Mouse (Mus musculus) regulatory T cell (primary cell): ENCODE data around the gene Carhsp1.

Experiments used
- in situ Hi-C: fragments of 300-600 bp; cut with MboI, MseI; formaldehyde crosslinking; loops from one replicate; pipeline ENCODE4 v1.15.1; 2025; ENCODE audit warnings: high pct_unique_total_duplicates

The Carhsp1 gene

GRCm38 (mm10) chr16:8639466-8640191, 32.3 kb downstream of the Carhsp1 start:
- in situ Hi-C loops = no loop called here

DNA sequence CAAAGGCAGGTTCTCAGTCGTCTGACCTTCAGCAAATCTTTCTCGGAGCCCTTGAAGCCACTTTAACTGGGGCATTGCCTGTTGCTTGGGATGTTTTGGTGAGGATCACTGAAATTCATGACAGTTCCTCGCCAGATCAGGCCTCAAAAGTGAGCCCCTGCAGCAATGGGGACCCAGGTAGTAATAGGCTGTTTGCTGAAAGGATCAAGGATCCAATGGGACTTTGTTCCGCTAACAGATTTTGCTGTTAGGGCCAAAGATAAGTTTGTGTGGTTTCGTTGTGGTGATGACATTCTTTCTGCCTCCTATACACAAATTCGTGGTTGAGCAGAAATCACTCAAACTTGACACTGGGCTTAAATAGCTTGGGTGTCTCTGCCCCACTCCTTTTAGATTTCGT, 33.8 kb downstream of the Carhsp1 start:
- in situ Hi-C loops = no loop called here

DNA sequence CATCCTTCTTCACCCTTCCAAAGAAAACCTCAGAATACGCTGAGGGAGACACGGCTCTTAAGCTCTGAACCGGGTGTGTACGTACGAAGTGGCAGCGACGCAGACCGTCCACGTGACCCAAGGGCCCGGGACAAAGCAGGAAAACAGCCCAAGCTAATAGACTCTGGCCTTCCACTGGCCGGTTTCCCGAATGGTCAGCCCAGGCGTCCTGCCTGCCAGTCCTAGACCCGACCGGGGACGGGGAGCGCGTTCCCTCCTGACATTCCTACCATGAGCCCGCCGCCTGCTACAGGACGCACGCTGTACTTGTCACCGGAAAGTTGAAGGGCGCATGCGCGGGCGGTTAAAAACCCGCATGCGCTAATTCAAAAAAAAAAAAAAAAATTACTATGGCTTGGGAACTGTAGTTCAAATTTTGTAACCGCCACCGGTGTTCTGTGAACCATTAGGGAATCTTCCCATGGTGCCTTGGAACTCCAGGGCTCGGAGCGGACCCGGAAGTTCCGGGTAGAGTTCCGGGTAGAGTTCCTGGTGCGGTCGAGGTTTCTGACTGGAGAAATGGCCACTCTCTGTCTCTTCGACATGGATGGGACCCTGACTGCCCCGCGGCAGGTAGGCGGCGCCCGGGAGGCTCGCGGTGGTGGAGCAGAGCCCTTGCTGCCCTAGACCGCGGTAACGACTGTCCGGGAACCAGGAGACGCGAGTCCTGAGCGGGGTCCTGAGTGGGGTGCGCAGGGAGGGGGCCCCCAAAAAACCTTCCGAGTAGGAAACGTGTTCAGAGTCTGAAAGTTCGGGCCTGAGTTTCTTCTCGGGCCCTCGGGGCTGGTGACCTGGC, 34.5 kb downstream of the Carhsp1 start, which contains the start of the genes Pmm2 and Tmem186:
Gene Pmm2 (plus strand): TSS at position 458 of the 835 bp plus-strand sequence.
Gene Tmem186 (minus strand): TSS at position 496 of the 835 bp plus-strand sequence.
- in situ Hi-C loops = no loop called here

DNA sequence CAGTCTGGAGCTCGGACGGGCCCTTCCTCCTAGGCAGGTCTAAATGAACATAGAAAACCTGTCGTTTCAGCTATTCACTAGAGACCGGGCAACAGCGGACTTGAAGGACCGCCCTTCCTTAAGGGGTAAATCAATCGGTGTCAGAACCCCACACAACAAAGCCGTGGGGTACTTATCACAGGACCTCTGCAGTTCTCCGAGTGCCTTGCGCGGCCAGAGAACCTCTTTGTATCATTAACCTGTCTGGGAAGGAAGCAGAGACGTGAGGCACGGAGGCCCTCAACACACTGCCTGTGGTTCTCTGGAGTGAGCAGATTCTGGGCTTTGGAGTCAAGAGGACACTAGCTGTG, 35.1 kb downstream of the Carhsp1 start:
- in situ Hi-C loops = no loop called here

DNA sequence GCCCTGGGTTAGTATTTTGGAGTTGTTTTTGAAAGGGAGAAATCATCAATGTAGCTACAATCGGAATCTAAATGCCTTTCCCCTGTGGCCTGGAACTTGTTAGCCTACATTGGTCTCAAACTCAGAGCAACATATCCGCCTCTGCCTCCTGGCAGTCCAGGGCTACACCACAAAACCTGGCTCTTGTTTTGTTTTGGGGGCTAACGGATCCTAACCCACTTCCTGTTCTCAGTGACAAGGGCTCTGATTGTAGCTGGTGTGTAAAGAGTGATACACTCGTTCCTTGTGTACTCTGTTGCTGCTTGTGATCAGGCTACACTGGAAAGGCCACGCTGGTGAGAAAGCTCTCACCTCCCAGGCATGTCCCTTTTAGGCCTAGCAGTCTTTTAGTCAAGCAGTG, 40.5 kb downstream of the Carhsp1 start:
- in situ Hi-C loops = no loop called here

GRCm38 (mm10) chr16:8630419-8630818, 41.5 kb downstream of the Carhsp1 start:
- in situ Hi-C loops = no loop called here

GRCm38 (mm10) chr16:8620315-8621115, 51.4 kb downstream of the Carhsp1 start:
- in situ Hi-C loops = no loop called here

DNA sequence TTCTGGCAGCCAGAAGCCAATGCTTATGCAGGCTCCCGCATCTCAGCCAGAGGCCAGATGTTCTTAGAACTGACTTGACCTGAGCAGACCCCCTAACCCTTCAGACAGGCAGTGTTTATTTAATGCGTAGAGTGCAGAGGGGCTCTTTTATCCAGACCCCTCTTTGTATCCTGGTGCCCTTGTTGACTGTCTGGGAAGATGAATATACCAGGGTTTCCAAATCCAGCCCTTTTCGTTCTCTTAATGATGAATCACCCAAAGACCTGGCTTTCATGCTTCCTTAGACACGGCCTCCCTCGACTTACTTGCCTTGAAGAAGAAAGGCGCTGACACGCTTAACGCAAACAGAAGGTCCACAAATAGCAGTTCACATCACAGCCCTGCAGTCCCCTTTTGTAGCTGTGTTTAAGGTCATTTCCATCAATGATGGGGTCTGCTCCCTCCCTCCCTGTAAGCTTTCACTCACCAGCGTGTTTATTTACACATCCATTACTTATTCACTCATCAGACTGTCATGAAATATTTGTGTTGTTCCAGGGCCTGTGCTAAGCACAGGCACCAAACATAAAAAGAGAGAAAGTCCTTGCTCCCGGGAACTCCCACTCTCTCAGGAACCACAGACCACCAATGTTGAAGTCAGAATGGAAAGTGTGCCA, 52.2 kb downstream of the Carhsp1 start:
- in situ Hi-C loops = no loop called here

DNA sequence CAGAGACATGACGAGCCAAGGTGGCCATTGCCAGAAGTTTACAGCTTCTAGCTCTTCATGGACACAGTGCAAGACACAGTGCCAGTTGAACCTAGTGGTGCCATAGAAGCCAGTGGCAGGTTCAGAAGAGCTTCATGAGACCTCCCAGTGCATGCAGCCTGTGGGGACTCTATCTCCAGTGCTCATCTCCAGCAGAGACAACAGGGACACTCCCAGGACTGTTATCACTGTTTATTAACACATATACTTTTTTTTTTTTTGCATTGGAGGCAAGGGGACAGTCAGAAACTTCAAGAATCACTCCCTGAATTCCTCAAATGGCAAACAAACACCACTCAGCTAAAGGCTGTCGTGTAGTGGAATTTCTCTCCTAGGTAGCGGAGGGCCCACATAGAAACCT, 58.5 kb downstream of the Carhsp1 start:
- in situ Hi-C loops = no loop called here

GRCm38 (mm10) chr16:8613039-8613438, 58.9 kb downstream of the Carhsp1 start:
- in situ Hi-C loops = no loop called here

DNA sequence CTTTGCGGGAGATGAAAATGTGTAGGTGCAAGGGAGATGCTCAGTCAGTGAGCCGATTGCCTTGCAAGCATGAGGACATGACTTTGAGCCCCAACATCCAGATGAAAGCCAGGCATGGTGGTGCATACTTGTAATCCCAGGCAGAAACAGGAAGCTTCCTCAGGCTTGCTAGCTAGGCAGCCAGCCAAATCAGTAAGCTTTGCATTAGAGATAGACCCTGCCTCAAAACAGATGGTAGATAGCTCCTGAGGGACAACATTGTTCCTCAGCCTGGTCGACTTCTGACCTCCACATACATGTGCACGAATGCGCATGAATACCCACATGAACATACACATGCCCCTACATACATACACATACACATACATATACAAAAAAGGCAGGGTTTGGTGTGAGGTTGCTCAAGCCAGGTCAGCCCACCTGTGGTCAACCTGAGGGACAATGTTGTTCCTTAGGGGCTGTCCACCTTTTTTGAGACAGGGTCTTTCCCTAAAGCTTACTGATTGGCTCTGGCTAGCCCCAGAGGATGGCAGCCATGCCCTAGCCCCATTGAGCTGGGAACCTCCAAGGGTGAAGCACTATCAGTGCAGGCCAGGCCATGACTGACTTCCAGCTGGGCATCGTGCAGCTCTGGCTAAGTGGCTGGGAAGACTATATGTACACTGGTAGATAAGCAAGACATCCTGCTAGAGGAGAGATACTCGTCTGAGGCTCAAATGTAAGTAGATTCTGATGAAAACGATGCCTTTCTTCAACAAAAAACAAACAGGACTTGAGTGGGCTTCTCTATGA, 59.5 kb downstream of the Carhsp1 start:
- in situ Hi-C loops = no loop called here

DNA sequence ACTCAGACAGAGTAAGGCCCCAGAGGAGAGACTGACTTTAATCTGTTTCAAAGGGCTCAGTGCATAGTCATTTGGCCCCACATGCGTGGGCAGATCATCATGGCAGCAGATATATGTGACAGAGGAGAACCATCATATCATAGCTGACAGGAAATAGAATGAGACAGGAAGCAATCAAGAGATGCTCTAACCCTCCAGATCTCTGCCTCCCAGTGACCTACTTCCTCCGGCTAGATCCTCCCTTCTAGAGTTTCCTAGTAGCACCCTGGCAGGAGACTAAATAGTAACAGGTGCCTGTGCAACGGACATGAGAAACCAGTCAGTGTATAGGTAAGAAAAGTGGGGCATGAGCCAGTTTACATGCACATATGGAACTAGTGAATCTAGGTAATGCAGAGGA, 61.6 kb downstream of the Carhsp1 start:
- in situ Hi-C loops = no loop called here
